Mouse (Mus musculus): ENCODE data around the gene Tdg. TPM values are rescaled to one million over a fixed set of nuclear protein-coding genes. Genes with fewer than 3 reads are reported as not detected.
A peak's percentile ranks its signal among the peaks of the same experiment; 100 is the strongest.

Gene Tdg
- polyA plus RNA-seq, 1 experiment from 2014 or later = 340 TPM

- Histone ChIP-seq H3K9me3 (ENCODE audit: control insufficient read depth, low read length) (no peaks in the 10 kb centered on the region), H3K36me3 (ENCODE audit: control insufficient read depth, insufficient read depth, low read length) (no peaks in the 10 kb centered on the region), H3K4me1 (ENCODE audit: control insufficient read depth, insufficient read depth, low read length) (no peaks in the 10 kb centered on the region), H3K9ac (ENCODE audit: low read length) (no peak overlapping the region), H3K27ac (ENCODE audit: low read depth, low read length) (no peak overlapping the region), H3K4me2 (no peak overlapping the region), H3K4me3 (ENCODE audit: low read depth, low read length) (no peak overlapping the region), H3K27me3 (ENCODE audit: control insufficient read depth, insufficient read depth, low read length) (no peaks in the 10 kb centered on the region)
- no peak for DNase-seq (ENCODE audit: low spot score, missing footprints)
- no peak for ATAC-seq (ENCODE audit: low FRiP score)
- WGBS = 85% methylated on average over 5 of the region's 5 CpGs
Measured at GRCm38 (mm10) chr10:82680769-82681168, 51.1 kb downstream of the Tdg start.

- H3K36me3 ChIP-seq (ENCODE audit: control insufficient read depth, insufficient read depth, low read length) = no peaks in the 10 kb centered on the region
- no peaks in the 10 kb centered on the region for H3K27me3 ChIP-seq (ENCODE audit: control insufficient read depth, insufficient read depth, low read length)
- ATAC-seq (ENCODE audit: low FRiP score) = no peak
- H3K9me3 ChIP-seq (ENCODE audit: control insufficient read depth, low read length) = no peaks in the 10 kb centered on the region
- DNase-seq (ENCODE audit: low spot score, missing footprints) = no peak
- no peak overlapping the region for H3K4me2 ChIP-seq
- H3K9ac ChIP-seq (ENCODE audit: low read length) = no peak overlapping the region
- H3K4me1 ChIP-seq (ENCODE audit: control insufficient read depth, insufficient read depth, low read length) = no peaks in the 10 kb centered on the region
- H3K27ac ChIP-seq (ENCODE audit: low read depth, low read length) = no peak overlapping the region
- no peak overlapping the region for H3K4me3 ChIP-seq (ENCODE audit: low read depth, low read length)
- WGBS = 85% methylated on average over 7 of the region's 7 CpGs
Measured at GRCm38 (mm10) chr10:82681639-82682038, 52.0 kb downstream of the Tdg start.

GRCm38 (mm10) chr10:82685440-82685839 is 55.8 kb downstream of the Tdg start:
- Histone ChIP-seq H3K36me3 (ENCODE audit: control insufficient read depth, insufficient read depth, low read length) (no peaks in the 10 kb centered on the region), H3K4me1 (ENCODE audit: control insufficient read depth, insufficient read depth, low read length) (no peaks in the 10 kb centered on the region), H3K9ac (ENCODE audit: low read length) (no peak overlapping the region), H3K9me3 (ENCODE audit: control insufficient read depth, low read length) (no peaks in the 10 kb centered on the region), H3K27me3 (ENCODE audit: control insufficient read depth, insufficient read depth, low read length) (no peaks in the 10 kb centered on the region), H3K27ac (ENCODE audit: low read depth, low read length) (no peak overlapping the region), H3K4me2 (no peak overlapping the region), H3K4me3 (ENCODE audit: low read depth, low read length) (no peak overlapping the region)
- ATAC-seq (ENCODE audit: low FRiP score) (no peak), DNase-seq (ENCODE audit: low spot score, missing footprints) (no peak)
- WGBS = 84% methylated on average over 2 of the region's 2 CpGs

GRCm38 (mm10) chr10:82689681-82690211 is 60.1 kb downstream of the Tdg start:
- Histone ChIP-seq H3K36me3 (ENCODE audit: control insufficient read depth, insufficient read depth, low read length) (no peaks in the 10 kb centered on the region), H3K9ac (ENCODE audit: low read length) (no peak overlapping the region), H3K27me3 (ENCODE audit: control insufficient read depth, insufficient read depth, low read length) (no peaks in the 10 kb centered on the region), H3K27ac (ENCODE audit: low read depth, low read length) (no peak overlapping the region), H3K4me1 (ENCODE audit: control insufficient read depth, insufficient read depth, low read length) (no peaks in the 10 kb centered on the region), H3K4me2 (no peak overlapping the region), H3K9me3 (ENCODE audit: control insufficient read depth, low read length) (no peaks in the 10 kb centered on the region), H3K4me3 (ENCODE audit: low read depth, low read length) (no peak overlapping the region)
- WGBS = 81% methylated on average over 7 of the region's 7 CpGs
- DNase-seq (ENCODE audit: low spot score, missing footprints) (no peak), ATAC-seq (ENCODE audit: low FRiP score) (no peak)

- Histone ChIP-seq H3K9ac (ENCODE audit: low read length) (no peak within 1 kb of the TSS), H3K27me3 (ENCODE audit: control insufficient read depth, insufficient read depth, low read length) (no peaks in the 10 kb centered on the region), H3K9me3 (ENCODE audit: control insufficient read depth, low read length) (no peaks in the 10 kb centered on the region), H3K4me1 (ENCODE audit: control insufficient read depth, insufficient read depth, low read length) (no peaks in the 10 kb centered on the region), H3K4me2 (no peak within 1 kb of the TSS), H3K27ac (ENCODE audit: low read depth, low read length) (no peak within 1 kb of the TSS), H3K36me3 (ENCODE audit: control insufficient read depth, insufficient read depth, low read length) (no peaks in the 10 kb centered on the region), H3K4me3 (ENCODE audit: low read depth, low read length) (no peak within 1 kb of the TSS)
- WGBS = 4% methylated on average over 14 of the region's 14 CpGs
- peak; percentile 88 for DNase-seq (ENCODE audit: low spot score, missing footprints)
- no peak for ATAC-seq (ENCODE audit: low FRiP score)
Measured at GRCm38 (mm10) chr10:82690494-82690893, 60.9 kb downstream of the Tdg start, which contains the start of gene Glt8d2. TSS of gene Glt8d2 (minus strand) at chr10:82690650.

GRCm38 (mm10) chr10:82695956-82696355 is 66.3 kb downstream of the Tdg start, which contains the start of gene Hcfc2:
TSS of gene Hcfc2 (plus strand) at chr10:82696160.
- H3K9me3 ChIP-seq (ENCODE audit: control insufficient read depth, low read length) = no peaks in the 10 kb centered on the region
- H3K9ac ChIP-seq (ENCODE audit: low read length) = no peak within 1 kb of the TSS
- DNase-seq (ENCODE audit: low spot score, missing footprints) = no peak
- H3K27ac ChIP-seq (ENCODE audit: low read depth, low read length) = no peak within 1 kb of the TSS
- no peaks in the 10 kb centered on the region for H3K27me3 ChIP-seq (ENCODE audit: control insufficient read depth, insufficient read depth, low read length)
- peaks cover 7% of the 10 kb centered on the region for H3K4me1 ChIP-seq (ENCODE audit: control insufficient read depth, insufficient read depth, low read length)
- 86% methylated on average over 5 of the region's 5 CpGs for WGBS
- ATAC-seq (ENCODE audit: low FRiP score) = no peak
- no peak within 1 kb of the TSS for H3K4me2 ChIP-seq
- no peaks in the 10 kb centered on the region for H3K36me3 ChIP-seq (ENCODE audit: control insufficient read depth, insufficient read depth, low read length)
- no peak within 1 kb of the TSS for H3K4me3 ChIP-seq (ENCODE audit: low read depth, low read length)

GRCm38 (mm10) chr10:82696453-82697079 is 66.9 kb downstream of the Tdg start:
- Histone ChIP-seq H3K4me3 (ENCODE audit: low read depth, low read length) (no peak overlapping the region), H3K27me3 (ENCODE audit: control insufficient read depth, insufficient read depth, low read length) (no peaks in the 10 kb centered on the region), H3K4me1 (ENCODE audit: control insufficient read depth, insufficient read depth, low read length) (peaks cover 7% of the 10 kb centered on the region), H3K9me3 (ENCODE audit: control insufficient read depth, low read length) (no peaks in the 10 kb centered on the region), H3K27ac (ENCODE audit: low read depth, low read length) (no peak overlapping the region), H3K36me3 (ENCODE audit: control insufficient read depth, insufficient read depth, low read length) (no peaks in the 10 kb centered on the region), H3K9ac (ENCODE audit: low read length) (no peak overlapping the region), H3K4me2 (no peak overlapping the region)
- ATAC-seq (ENCODE audit: low FRiP score) = no peak
- 69% methylated on average over 4 of the region's 4 CpGs for WGBS
- no peak for DNase-seq (ENCODE audit: low spot score, missing footprints)

DNA sequence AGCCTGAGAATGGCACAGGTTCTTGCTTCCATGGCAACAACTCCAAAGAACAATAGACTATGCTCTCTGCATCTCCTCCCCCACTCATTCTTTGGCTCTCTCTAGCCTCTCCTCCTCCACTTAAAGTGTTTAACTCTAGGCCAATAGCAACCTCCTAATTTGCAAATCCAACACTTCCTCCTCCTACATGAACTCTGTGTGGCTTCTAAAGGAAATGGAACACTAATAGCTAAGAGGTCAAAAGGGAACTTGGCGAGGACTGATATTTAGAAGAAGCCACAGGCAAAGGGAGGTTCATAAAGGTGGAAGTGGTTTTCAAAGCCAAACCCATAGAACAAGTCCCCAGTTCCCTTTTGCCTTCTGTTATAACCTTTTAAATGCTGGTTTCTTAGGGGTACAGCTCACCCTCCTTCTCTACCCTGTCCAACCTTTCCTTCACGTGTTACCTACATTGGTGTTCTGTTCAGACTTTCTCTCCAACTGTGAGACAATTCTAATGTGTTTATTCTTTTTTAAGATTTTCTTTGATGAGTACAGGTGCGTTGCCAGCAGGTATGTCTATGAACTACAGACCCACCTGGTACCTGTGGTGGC is 67.8 kb downstream of the Tdg start:
- ATAC-seq (ENCODE audit: low FRiP score) (no peak), DNase-seq (ENCODE audit: low spot score, missing footprints) (no peak)
- H3K27me3 ChIP-seq (ENCODE audit: control insufficient read depth, insufficient read depth, low read length) = no peaks in the 10 kb centered on the region
- H3K9me3 ChIP-seq (ENCODE audit: control insufficient read depth, low read length) = no peaks in the 10 kb centered on the region
- H3K27ac ChIP-seq (ENCODE audit: low read depth, low read length) = no peak overlapping the region
- no peak overlapping the region for H3K9ac ChIP-seq (ENCODE audit: low read length)
- no peaks in the 10 kb centered on the region for H3K36me3 ChIP-seq (ENCODE audit: control insufficient read depth, insufficient read depth, low read length)
- H3K4me1 ChIP-seq (ENCODE audit: control insufficient read depth, insufficient read depth, low read length) = peaks cover 7% of the 10 kb centered on the region
- H3K4me3 ChIP-seq (ENCODE audit: low read depth, low read length) = no peak overlapping the region
- 90% methylated on average over 3 of the region's 3 CpGs for WGBS
- no peak overlapping the region for H3K4me2 ChIP-seq

DNA sequence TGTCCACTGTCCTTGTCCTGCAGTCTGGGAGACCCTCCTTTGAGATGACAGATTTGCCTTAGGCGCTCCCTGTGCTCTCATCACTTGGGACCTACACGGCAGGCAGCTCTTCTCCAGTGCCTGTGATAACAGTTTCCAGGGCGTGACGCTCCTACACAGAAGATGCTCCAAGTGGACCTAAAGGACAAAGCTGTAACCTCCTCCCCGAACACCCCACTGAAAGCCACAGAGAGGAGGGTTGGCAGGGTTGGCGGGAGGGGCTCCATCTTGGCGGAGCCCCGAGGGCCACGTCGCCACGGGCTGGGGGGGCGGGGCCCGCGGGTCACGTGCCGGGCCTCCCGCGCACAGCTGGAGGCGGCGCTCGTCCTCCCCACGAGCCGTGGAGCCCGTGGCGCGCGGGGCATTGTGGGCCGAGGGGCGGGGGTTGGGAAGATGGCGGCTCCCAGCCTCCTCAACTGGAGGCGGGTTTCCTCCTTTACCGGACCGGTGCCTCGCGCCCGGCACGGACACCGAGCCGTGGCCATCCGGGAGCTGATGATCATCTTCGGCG is 69.2 kb downstream of the Tdg start:
- WGBS = under 1% methylated on average over 42 of the region's 42 CpGs
- Histone ChIP-seq H3K9me3 (ENCODE audit: control insufficient read depth, low read length) (no peaks in the 10 kb centered on the region), H3K9ac (ENCODE audit: low read length) (peak overlapping the region; percentile 85), H3K27me3 (ENCODE audit: control insufficient read depth, insufficient read depth, low read length) (no peaks in the 10 kb centered on the region), H3K4me2 (peak overlapping the region; percentile 61), H3K27ac (ENCODE audit: low read depth, low read length) (peak overlapping the region; percentile 10), H3K4me3 (ENCODE audit: low read depth, low read length) (peak overlapping the region; percentile 87), H3K36me3 (ENCODE audit: control insufficient read depth, insufficient read depth, low read length) (no peaks in the 10 kb centered on the region), H3K4me1 (ENCODE audit: control insufficient read depth, insufficient read depth, low read length) (peaks cover 7% of the 10 kb centered on the region)
- ATAC-seq (ENCODE audit: low FRiP score) (peak; percentile 95), DNase-seq (ENCODE audit: low spot score, missing footprints) (peak; percentile 99)

Measured in midbrain, embryonic 11.5 days (tissue).